Mouse (Mus musculus) ES-Bruce4 (cell line): ENCODE results near the gene Erich2.

Experiments
- CTCF ChIP-seq: IDR thresholded peaks from one replicate; pipeline ENCODE4 v1.8.1; 2011; ENCODE audit warnings: low read depth, low read length
- POLR2A ChIP-seq: IDR thresholded peaks from one replicate; pipeline ENCODE4 v1.8.1; 2011; ENCODE audit warnings: low read length; ENCODE audit not compliant: insufficient read depth

GRCm38 (mm10) chr2:70553826-70554225 is 45.2 kb downstream of the Erich2 start:
- TF ChIP-seq CTCF (peak; percentile 20), POLR2A (no peak)
